Mouse (Mus musculus): Measurements from ENCODE around the gene Inha. TPM values are rescaled to one million over a fixed set of nuclear protein-coding genes. Genes with fewer than 3 reads are reported as not detected.

Inha gene
- polyA plus RNA-seq (2016; fragmentation: Nextera tagmentation; extraction: Ambion mirVana): 2.4 and 4.2 TPM in 2 replicates

- 76% methylated on average over 10 of the region's 10 CpGs for WGBS
Measured at GRCm38 (mm10) chr1:75507006-75507405, at the start of gene Inha. Gene Inha (plus strand): TSS chr1:75507077.

GRCm38 (mm10) chr1:75457710-75458024, 49.2 kb upstream of the Inha start:
- H3K9me3 ChIP-seq (replicated peaks): no peaks in the 10 kb centered on the region
- H3K36me3 ChIP-seq: no peaks in the 10 kb centered on the region
- peaks cover 73% of the 10 kb centered on the region for H3K4me1 ChIP-seq
- WGBS: under 1% methylated on average over 9 of the region's 10 CpGs
- DNase-seq (ENCODE audit: low spot score): no peak
- H3K27ac ChIP-seq: peak overlapping the region; percentile 62; the same call in 1 of the 2 replicates
- peak overlapping the region; percentile 45 for H3K4me3 ChIP-seq
- H3K27me3 ChIP-seq (ENCODE audit: low read depth, poor library complexity, severe bottlenecking): peaks cover 95% of the 10 kb centered on the region

More at GRCm38 (mm10) chr1:75507006-75507405, at the start of gene Inha:
- Histone ChIP-seq H3K4me3 (peak within 1 kb of the TSS; percentile 95), H3K36me3 (peaks cover 20% of the 10 kb centered on the region), H3K4me1 (peaks cover 75% of the 10 kb centered on the region), H3K27ac (peak within 1 kb of the TSS; percentile 98), H3K27me3 (ENCODE audit: low read depth, poor library complexity, severe bottlenecking) (peaks cover 24% of the 10 kb centered on the region), H3K9me3 (replicated peaks) (no peaks in the 10 kb centered on the region)
- DNase-seq (ENCODE audit: low spot score): no peak

GRCm38 (mm10) chr1:75458025-75458788, 48.7 kb upstream of the Inha start:
- DNase-seq (ENCODE audit: low spot score): peak; percentile 62
- under 1% methylated on average over 42 of the region's 42 CpGs for WGBS

GRCm38 (mm10) chr1:75458789-75459684, 47.8 kb upstream of the Inha start:
- H3K27ac ChIP-seq: peak overlapping the region; percentile 62
- no peaks in the 10 kb centered on the region for H3K36me3 ChIP-seq
- no peaks in the 10 kb centered on the region for H3K9me3 ChIP-seq (replicated peaks)
- DNase-seq (ENCODE audit: low spot score): no peak
- H3K4me1 ChIP-seq: peaks cover 67% of the 10 kb centered on the region
- H3K4me3 ChIP-seq: peak overlapping the region; percentile 45
- peaks cover 89% of the 10 kb centered on the region for H3K27me3 ChIP-seq (ENCODE audit: low read depth, poor library complexity, severe bottlenecking)
- WGBS: 12% methylated on average over 23 of the region's 23 CpGs

More at GRCm38 (mm10) chr1:75458025-75458788, 48.7 kb upstream of the Inha start:
- Histone ChIP-seq H3K4me3 (peak overlapping the region; percentile 45), H3K27ac (peak overlapping the region; percentile 62), H3K9me3 (replicated peaks) (no peaks in the 10 kb centered on the region), H3K4me1 (peaks cover 68% of the 10 kb centered on the region), H3K36me3 (no peaks in the 10 kb centered on the region), H3K27me3 (ENCODE audit: low read depth, poor library complexity, severe bottlenecking) (peaks cover 91% of the 10 kb centered on the region)

- no peak overlapping the region for H3K27ac ChIP-seq
- no peak for DNase-seq (ENCODE audit: low spot score)
- 87% methylated on average over 7 of the region's 7 CpGs for WGBS
- H3K9me3 ChIP-seq (replicated peaks): no peaks in the 10 kb centered on the region
- peaks cover 90% of the 10 kb centered on the region for H3K27me3 ChIP-seq (ENCODE audit: low read depth, poor library complexity, severe bottlenecking)
- no peaks in the 10 kb centered on the region for H3K36me3 ChIP-seq
- no peak overlapping the region for H3K4me3 ChIP-seq
- H3K4me1 ChIP-seq: peaks cover 68% of the 10 kb centered on the region
Measured at GRCm38 (mm10) chr1:75460297-75460696, 46.6 kb upstream of the Inha start.

GRCm38 (mm10) chr1:75462636-75463035, 44.2 kb upstream of the Inha start:
- no peaks in the 10 kb centered on the region for H3K9me3 ChIP-seq (replicated peaks)
- H3K27me3 ChIP-seq (ENCODE audit: low read depth, poor library complexity, severe bottlenecking): peaks cover 86% of the 10 kb centered on the region
- no peak overlapping the region for H3K27ac ChIP-seq
- H3K4me1 ChIP-seq: peaks cover 51% of the 10 kb centered on the region
- no peaks in the 10 kb centered on the region for H3K36me3 ChIP-seq
- 9% methylated on average over 1 of the region's 1 CpGs for WGBS
- DNase-seq (ENCODE audit: low spot score): no peak
- H3K4me3 ChIP-seq: no peak overlapping the region

GRCm38 (mm10) chr1:75463652-75464204, 43.1 kb upstream of the Inha start:
- no peak overlapping the region; the same call in 1 of the 2 replicates for H3K27ac ChIP-seq
- H3K9me3 ChIP-seq (replicated peaks): no peaks in the 10 kb centered on the region
- H3K4me1 ChIP-seq: peaks cover 43% of the 10 kb centered on the region
- H3K4me3 ChIP-seq: no peak overlapping the region
- H3K27me3 ChIP-seq (ENCODE audit: low read depth, poor library complexity, severe bottlenecking): peaks cover 85% of the 10 kb centered on the region
- no peak for DNase-seq (ENCODE audit: low spot score)
- WGBS: 77% methylated on average over 5 of the region's 5 CpGs
- no peaks in the 10 kb centered on the region for H3K36me3 ChIP-seq

GRCm38 (mm10) chr1:75467215-75467927, 39.5 kb upstream of the Inha start:
- DNase-seq (ENCODE audit: low spot score): peak; percentile 90
- peaks cover 36% of the 10 kb centered on the region for H3K4me1 ChIP-seq
- H3K36me3 ChIP-seq: peaks cover 6% of the 10 kb centered on the region
- peak overlapping the region; percentile 67 for H3K27ac ChIP-seq
- peaks cover 74% of the 10 kb centered on the region for H3K27me3 ChIP-seq (ENCODE audit: low read depth, poor library complexity, severe bottlenecking)
- no peaks in the 10 kb centered on the region for H3K9me3 ChIP-seq (replicated peaks)
- no peak overlapping the region for H3K4me3 ChIP-seq
- WGBS: 8% methylated on average over 14 of the region's 14 CpGs

GRCm38 (mm10) chr1:75469287-75469825, 37.5 kb upstream of the Inha start:
- H3K4me3 ChIP-seq: no peak overlapping the region
- DNase-seq (ENCODE audit: low spot score): no peak
- peaks cover 26% of the 10 kb centered on the region for H3K36me3 ChIP-seq
- H3K27me3 ChIP-seq (ENCODE audit: low read depth, poor library complexity, severe bottlenecking): peaks cover 77% of the 10 kb centered on the region
- 82% methylated on average over 17 of the region's 17 CpGs for WGBS
- H3K4me1 ChIP-seq: peaks cover 22% of the 10 kb centered on the region
- H3K27ac ChIP-seq: no peak overlapping the region
- no peaks in the 10 kb centered on the region for H3K9me3 ChIP-seq (replicated peaks)

- no peaks in the 10 kb centered on the region for H3K9me3 ChIP-seq (replicated peaks)
- H3K27me3 ChIP-seq (ENCODE audit: low read depth, poor library complexity, severe bottlenecking): peaks cover 65% of the 10 kb centered on the region
- no peak overlapping the region for H3K4me3 ChIP-seq
- DNase-seq (ENCODE audit: low spot score): no peak
- H3K36me3 ChIP-seq: peaks cover 55% of the 10 kb centered on the region
- WGBS: 96% methylated on average over 11 of the region's 11 CpGs
- H3K4me1 ChIP-seq: peaks cover 36% of the 10 kb centered on the region
- H3K27ac ChIP-seq: no peak overlapping the region
Measured at GRCm38 (mm10) chr1:75476441-75476840, 30.4 kb upstream of the Inha start.

GRCm38 (mm10) chr1:75477264-75477965, 29.5 kb upstream of the Inha start:
- H3K9me3 ChIP-seq (replicated peaks): no peaks in the 10 kb centered on the region
- peaks cover 69% of the 10 kb centered on the region for H3K27me3 ChIP-seq (ENCODE audit: low read depth, poor library complexity, severe bottlenecking)
- peaks cover 38% of the 10 kb centered on the region for H3K4me1 ChIP-seq
- peaks cover 48% of the 10 kb centered on the region for H3K36me3 ChIP-seq
- 13% methylated on average over 35 of the region's 35 CpGs for WGBS
- peak overlapping the region; percentile 88 for H3K4me3 ChIP-seq
- DNase-seq (ENCODE audit: low spot score): peak; percentile 93
- no peak overlapping the region for H3K27ac ChIP-seq

GRCm38 (mm10) chr1:75477966-75478290, 28.9 kb upstream of the Inha start:
- Histone ChIP-seq H3K27ac (no peak overlapping the region), H3K36me3 (peaks cover 43% of the 10 kb centered on the region), H3K4me1 (peaks cover 43% of the 10 kb centered on the region), H3K9me3 (replicated peaks) (no peaks in the 10 kb centered on the region), H3K4me3 (peak overlapping the region; percentile 88), H3K27me3 (ENCODE audit: low read depth, poor library complexity, severe bottlenecking) (peaks cover 73% of the 10 kb centered on the region)
- DNase-seq (ENCODE audit: low spot score): no peak
- 49% methylated on average over 3 of the region's 3 CpGs for WGBS

Measured in limb, embryonic 10.5 days (tissue).